Mouse (Mus musculus) midbrain, embryonic 12.5 days (tissue): ENCODE data around the gene Abca15. TPM values are rescaled to one million over a fixed set of nuclear protein-coding genes. Genes with fewer than 3 reads are reported as not detected.
"Not testable (repeated sequence)": the region's sequence is repeated elsewhere in the genome, so short reads cannot be mapped to it uniquely, and the experiment has no call there.

Experiments used
- ATAC-seq: fragments of 200-750 bp; cut with Nextera tagmentation; 2 replicates; pipeline ENCODE4 v1.8.0; 2017; ENCODE audit warnings: low read depth, moderate TSS enrichment, moderate library complexity; ENCODE audit not compliant: low FRiP score
- H3K27ac ChIP-seq: fragments of 300-500 bp; sonication (generic); replicated peaks from 2 replicates; pipeline ENCODE4 v1.5.1; 2016; ENCODE audit warnings: mild to moderate bottlenecking
- H3K27me3 ChIP-seq: fragments of 300-500 bp; sonication (generic); 2 replicates; pipeline ENCODE4 v1.6.1; 2016; ENCODE audit warnings: mild to moderate bottlenecking
- H3K36me3 ChIP-seq: fragments of 300-500 bp; sonication (generic); 2 replicates; pipeline ENCODE4 v1.6.1; 2016
- H3K4me1 ChIP-seq: fragments of 300-500 bp; sonication (generic); 2 replicates; pipeline ENCODE4 v1.6.1; 2016
- H3K4me2 ChIP-seq: fragments of 300-500 bp; sonication (generic); replicated peaks from 2 replicates; pipeline ENCODE4 v1.6.1; 2016; ENCODE audit warnings: mild to moderate bottlenecking, moderate library complexity
- H3K4me3 ChIP-seq: fragments of 300-500 bp; sonication (generic); 2 replicates; pipeline ENCODE4 v1.5.1; 2016; ENCODE audit warnings: mild to moderate bottlenecking
- H3K9ac ChIP-seq: fragments of 300-500 bp; sonication (generic); replicated peaks from 2 replicates; pipeline ENCODE4 v1.6.1; 2016; ENCODE audit warnings: mild to moderate bottlenecking, moderate library complexity
- H3K9me3 ChIP-seq: fragments of 300-500 bp; sonication (generic); 2 replicates; pipeline ENCODE4 v1.6.1; 2016; ENCODE audit warnings: mild to moderate bottlenecking
- WGBS: fragments of 180-500 bp; shearing (Covaris S2); methylation state at CpG from one replicate; pipeline ENCODE4 v1.1.7; 2016; 5-methylcytosine and 5-hydroxymethylcytosine counted together
- polyA plus RNA-seq: library from polyadenylated mRNA; unstranded; fragments of >200 nt; fragmentation: Nextera tagmentation; extraction: Ambion mirVana; gene quantifications from 2 replicates; pipeline ENCODE4 v1.2.1, GENCODE M21; 2016

The Abca15 gene
- polyA plus RNA-seq, result not detected in 2 replicates

- Histone ChIP-seq H3K4me2 (peak within 1 kb of the TSS; percentile 57), H3K4me3 (no peak within 1 kb of the TSS), H3K4me1 (0 out of 2 replicates have a peak, but pooled peaks cover 3% of the 10 kb centered on the region), H3K9me3 (no peaks in the 10 kb centered on the region), H3K27ac (no peak within 1 kb of the TSS), H3K27me3 (peaks cover 10% of the 10 kb centered on the region), H3K9ac (0 out of 2 replicates have a peak within 1 kb of the TSS, but pooled peaks have one; percentile 17), H3K36me3 (no peaks in the 10 kb centered on the region)
- WGBS, result 86% methylated on average over 22 of the region's 22 CpGs
- no peak for ATAC-seq
Measured at GRCm38 (mm10) chr7:120328087-120328793, at the start of gene Abca15. Abca15 (plus strand) TSS chr7:120328670.

- H3K27ac ChIP-seq, result no peak overlapping the region
- H3K9ac ChIP-seq, result no peak overlapping the region
- no peak overlapping the region for H3K4me3 ChIP-seq
- WGBS, result 83% methylated on average over 3 of the region's 3 CpGs
- ATAC-seq, result no peak
- H3K9me3 ChIP-seq, result no peaks in the 10 kb centered on the region
- no peaks in the 10 kb centered on the region for H3K4me1 ChIP-seq
- H3K27me3 ChIP-seq, result no peaks in the 10 kb centered on the region
- no peaks in the 10 kb centered on the region for H3K36me3 ChIP-seq
- no peak overlapping the region for H3K4me2 ChIP-seq
Measured at GRCm38 (mm10) chr7:120285286-120285685, 43.2 kb upstream of the Abca15 start.

- no peak overlapping the region for H3K9ac ChIP-seq
- ATAC-seq, result no peak
- WGBS, result 79% methylated on average over 1 of the region's 1 CpGs
- H3K36me3 ChIP-seq, result no peaks in the 10 kb centered on the region
- H3K9me3 ChIP-seq, result no peaks in the 10 kb centered on the region
- H3K27me3 ChIP-seq, result no peaks in the 10 kb centered on the region
- H3K4me2 ChIP-seq, result no peak overlapping the region
- no peaks in the 10 kb centered on the region for H3K4me1 ChIP-seq
- H3K27ac ChIP-seq, result no peak overlapping the region
- H3K4me3 ChIP-seq, result no peak overlapping the region
Measured at GRCm38 (mm10) chr7:120316086-120316485, 12.4 kb upstream of the Abca15 start.

GRCm38 (mm10) chr7:120322963-120323362, 5.5 kb upstream of the Abca15 start:
- no peak overlapping the region for H3K9ac ChIP-seq
- H3K27ac ChIP-seq, result no peak overlapping the region
- WGBS, result 53% methylated on average over 4 of the region's 4 CpGs
- H3K36me3 ChIP-seq, result no peaks in the 10 kb centered on the region
- no peak for ATAC-seq
- no peak overlapping the region for H3K4me3 ChIP-seq
- H3K4me2 ChIP-seq, result no peak overlapping the region
- H3K4me1 ChIP-seq, result 0 out of 2 replicates have a peak, but pooled peaks cover 3% of the 10 kb centered on the region
- H3K9me3 ChIP-seq, result no peaks in the 10 kb centered on the region
- peaks cover 2% of the 10 kb centered on the region; the same call in 1 of the 2 replicates for H3K27me3 ChIP-seq

GRCm38 (mm10) chr7:120325911-120326310, 2.6 kb upstream of the Abca15 start:
- not testable (repeated sequence) for H3K9me3 ChIP-seq, ATAC-seq, H3K36me3 ChIP-seq, H3K9ac ChIP-seq, H3K27ac ChIP-seq, H3K27me3 ChIP-seq, H3K4me2 ChIP-seq, H3K4me1 ChIP-seq, H3K4me3 ChIP-seq
- 60% methylated on average over 2 of the region's 2 CpGs for WGBS

- H3K4me1 ChIP-seq, result 0 out of 2 replicates have a peak, but pooled peaks cover 3% of the 10 kb centered on the region
- ATAC-seq, result peak; percentile 52; the same call in 1 of the 2 replicates
- 21% methylated on average over 22 of the region's 22 CpGs for WGBS
- H3K9me3 ChIP-seq, result no peaks in the 10 kb centered on the region
- H3K27me3 ChIP-seq, result peaks cover 10% of the 10 kb centered on the region
- H3K36me3 ChIP-seq, result no peaks in the 10 kb centered on the region
- H3K4me2 ChIP-seq, result peak overlapping the region; percentile 57
- H3K4me3 ChIP-seq, result peak overlapping the region; percentile 24
- H3K27ac ChIP-seq, result no peak overlapping the region
- H3K9ac ChIP-seq, result 0 out of 2 replicates have a peak overlapping the region, but pooled peaks have one; percentile 17
Measured at GRCm38 (mm10) chr7:120327220-120328073, 1.0 kb upstream of the Abca15 start.

- WGBS, result 38% methylated on average over 13 of the region's 13 CpGs
- Histone ChIP-seq H3K4me2 (no peak overlapping the region), H3K4me1 (no peaks in the 10 kb centered on the region), H3K9me3 (no peaks in the 10 kb centered on the region), H3K4me3 (no peak overlapping the region), H3K9ac (no peak overlapping the region), H3K36me3 (no peaks in the 10 kb centered on the region), H3K27ac (no peak overlapping the region), H3K27me3 (no peaks in the 10 kb centered on the region)
- no peak for ATAC-seq
Measured at GRCm38 (mm10) chr7:120361159-120361558, 32.7 kb downstream of the Abca15 start.

- no peaks in the 10 kb centered on the region for H3K4me1 ChIP-seq
- H3K36me3 ChIP-seq, result no peaks in the 10 kb centered on the region
- H3K27ac ChIP-seq, result no peak within 1 kb of the TSS
- no peak for ATAC-seq
- H3K4me2 ChIP-seq, result no peak within 1 kb of the TSS
- no peak within 1 kb of the TSS for H3K4me3 ChIP-seq
- H3K9me3 ChIP-seq, result no peaks in the 10 kb centered on the region
- H3K9ac ChIP-seq, result no peak within 1 kb of the TSS
- no peaks in the 10 kb centered on the region for H3K27me3 ChIP-seq
- WGBS, result 80% methylated on average over 10 of the region's 10 CpGs
Measured at GRCm38 (mm10) chr7:120409447-120409846, 81.0 kb downstream of the Abca15 start, which contains the start of gene Abca16. Abca16 (plus strand) TSS chr7:120409647.

- Histone ChIP-seq H3K27ac (no peak overlapping the region), H3K4me1 (no peaks in the 10 kb centered on the region), H3K9me3 (no peaks in the 10 kb centered on the region), H3K27me3 (no peaks in the 10 kb centered on the region), H3K4me2 (no peak overlapping the region), H3K9ac (no peak overlapping the region), H3K4me3 (no peak overlapping the region), H3K36me3 (no peaks in the 10 kb centered on the region)
- ATAC-seq, result no peak
- 90% methylated on average over 1 of the region's 1 CpGs for WGBS
Measured at GRCm38 (mm10) chr7:120412391-120412790, 83.9 kb downstream of the Abca15 start.

- H3K4me1 ChIP-seq, result no peaks in the 10 kb centered on the region
- H3K27me3 ChIP-seq, result no peaks in the 10 kb centered on the region
- H3K36me3 ChIP-seq, result no peaks in the 10 kb centered on the region
- ATAC-seq, result no peak
- H3K9ac ChIP-seq, result no peak overlapping the region
- H3K27ac ChIP-seq, result no peak overlapping the region
- H3K4me3 ChIP-seq, result no peak overlapping the region
- 34% methylated on average over 3 of the region's 3 CpGs for WGBS
- H3K9me3 ChIP-seq, result no peaks in the 10 kb centered on the region
- H3K4me2 ChIP-seq, result no peak overlapping the region
Measured at GRCm38 (mm10) chr7:120426625-120427024, 98.2 kb downstream of the Abca15 start.

GRCm38 (mm10) chr7:120431464-120431863, 103.0 kb downstream of the Abca15 start:
- Histone ChIP-seq H3K4me1 (no peaks in the 10 kb centered on the region), H3K9me3 (no peaks in the 10 kb centered on the region), H3K4me2 (no peak overlapping the region), H3K27ac (no peak overlapping the region), H3K4me3 (no peak overlapping the region), H3K27me3 (no peaks in the 10 kb centered on the region), H3K9ac (no peak overlapping the region), H3K36me3 (no peaks in the 10 kb centered on the region)
- no peak for ATAC-seq
